Mouse (Mus musculus) kidney, adult 9 months (tissue): ENCODE data around the gene Sdhaf2.

ENCODE experiments used
- DNase-seq: peaks from one replicate; pipeline ENCODE4 v3.0.0; 2022

The Sdhaf2 gene

GRCm38 (mm10) chr19:10496976-10497375 is 29.0 kb downstream of the Sdhaf2 start:
- DNase-seq: no peak

DNA sequence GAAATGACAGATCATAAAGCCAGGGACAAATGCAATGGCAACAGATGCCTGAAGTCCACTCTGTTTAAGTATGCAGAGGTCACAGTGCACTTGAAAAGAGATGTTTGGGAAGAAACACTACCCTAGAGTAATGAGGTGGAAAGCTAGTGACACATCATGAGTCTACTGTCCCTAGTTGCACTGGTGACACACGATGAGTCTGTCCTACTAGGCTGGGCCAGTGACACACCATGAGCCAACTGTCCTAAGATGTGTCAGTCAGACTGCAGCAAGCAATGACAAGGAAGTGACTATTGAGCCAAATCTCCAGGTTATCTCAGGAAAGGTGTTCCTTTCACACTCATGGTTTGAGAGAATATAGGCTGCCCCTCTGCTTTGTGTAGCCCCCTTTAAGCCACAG is 30.3 kb downstream of the Sdhaf2 start:
- DNase-seq: no peak

GRCm38 (mm10) chr19:10486264-10486738 is 39.6 kb downstream of the Sdhaf2 start:
- peak; percentile 75 for DNase-seq

- no peak for DNase-seq
These were observed 43.2 kb downstream of the Sdhaf2 start, which contains the start of gene Ppp1r32 for GRCm38 (mm10) chr19:10482703-10483102. Ppp1r32 (minus strand) TSS chr19:10482928.

DNA sequence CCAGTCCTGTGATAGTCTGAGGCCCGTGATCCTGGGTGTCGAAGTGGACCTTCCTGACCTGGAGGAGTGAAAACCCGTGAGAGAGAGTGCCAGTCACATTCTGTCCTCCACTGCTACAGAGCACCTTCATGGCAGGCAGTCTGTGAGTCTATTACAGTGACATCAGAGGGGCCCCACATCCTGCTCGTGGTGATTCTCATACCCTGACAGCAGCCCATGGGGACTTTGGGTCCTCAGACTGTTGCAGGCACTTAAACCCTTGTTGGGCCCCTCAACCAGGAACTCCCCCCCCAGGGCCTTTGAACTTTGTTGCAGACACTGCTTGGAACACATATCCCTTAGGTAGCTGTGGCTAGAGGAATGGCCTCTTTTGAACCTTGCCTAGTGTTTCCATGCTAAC is 46.4 kb downstream of the Sdhaf2 start:
- no peak for DNase-seq

GRCm38 (mm10) chr19:10473779-10474178 is 52.2 kb downstream of the Sdhaf2 start:
- DNase-seq: no peak

DNA sequence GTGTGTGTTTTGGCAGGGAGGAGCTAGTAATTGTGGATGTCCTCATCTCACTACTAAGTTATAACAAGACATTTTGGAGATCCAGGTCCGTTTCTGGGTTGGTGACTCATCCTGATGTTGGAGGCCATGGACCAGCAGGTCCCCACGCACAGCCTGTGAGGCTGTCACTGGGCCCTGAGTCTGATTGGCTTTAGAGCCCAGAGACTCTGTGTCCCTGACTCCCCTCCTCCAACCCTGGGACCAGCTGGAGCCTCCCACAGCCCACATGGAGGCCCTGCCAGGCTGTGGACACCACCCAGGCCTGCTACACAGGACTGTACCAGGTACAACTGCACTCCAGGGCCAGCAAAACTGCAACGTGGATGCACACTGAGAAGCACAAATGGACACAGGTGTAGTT is 53.0 kb downstream of the Sdhaf2 start:
- DNase-seq: no peak

DNA sequence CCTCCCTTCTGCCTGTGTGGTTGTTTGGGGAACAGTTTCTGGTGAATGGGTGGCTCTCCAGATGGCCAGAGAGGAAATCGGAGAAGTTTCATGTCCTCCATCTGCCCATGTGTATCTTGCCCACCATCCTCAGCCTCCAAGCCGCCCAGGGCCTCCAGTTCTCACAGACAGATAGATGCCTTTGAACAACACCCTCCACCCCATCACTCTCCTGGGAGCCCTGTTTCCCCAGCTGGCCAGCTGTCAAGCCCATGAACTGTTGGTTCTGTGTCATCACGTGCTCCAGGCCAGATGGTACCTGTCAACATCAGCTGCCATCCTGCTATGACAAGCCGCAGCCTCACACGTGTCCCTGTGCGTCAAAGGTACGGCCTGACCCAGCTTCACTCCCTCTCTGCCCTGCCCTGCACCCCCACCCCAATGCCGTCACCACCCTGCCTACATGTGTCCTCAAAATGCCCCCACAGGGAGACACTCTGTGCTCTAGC is 56.7 kb downstream of the Sdhaf2 start:
- no peak for DNase-seq

DNA sequence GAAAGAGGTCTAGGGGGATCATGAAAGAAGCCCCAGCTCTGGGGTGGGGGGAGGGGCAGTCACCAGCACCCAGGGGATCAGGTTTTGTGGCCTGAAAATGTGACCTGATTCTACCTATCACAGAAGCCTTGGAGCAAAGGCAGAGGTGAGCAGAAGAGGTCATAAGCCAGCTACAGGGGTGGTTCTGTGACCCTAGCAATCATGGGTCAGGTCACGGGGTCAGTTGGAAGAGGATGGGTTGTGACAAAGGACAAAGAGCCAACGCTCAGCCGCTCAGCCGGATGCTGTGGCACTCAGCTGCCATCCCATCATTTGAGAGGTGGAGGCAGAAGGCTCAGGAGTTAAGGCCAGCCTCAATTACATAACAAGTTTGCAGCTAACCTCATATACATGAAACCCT is 61.5 kb downstream of the Sdhaf2 start:
- no peak for DNase-seq

- no peak for DNase-seq
These were observed 64.4 kb downstream of the Sdhaf2 start for GRCm38 (mm10) chr19:10461584-10461983.

- no peak for DNase-seq
These were observed 66.0 kb downstream of the Sdhaf2 start for GRCm38 (mm10) chr19:10459907-10460306.

GRCm38 (mm10) chr19:10458096-10458495 is 67.8 kb downstream of the Sdhaf2 start:
- peak; percentile 44 for DNase-seq

DNA sequence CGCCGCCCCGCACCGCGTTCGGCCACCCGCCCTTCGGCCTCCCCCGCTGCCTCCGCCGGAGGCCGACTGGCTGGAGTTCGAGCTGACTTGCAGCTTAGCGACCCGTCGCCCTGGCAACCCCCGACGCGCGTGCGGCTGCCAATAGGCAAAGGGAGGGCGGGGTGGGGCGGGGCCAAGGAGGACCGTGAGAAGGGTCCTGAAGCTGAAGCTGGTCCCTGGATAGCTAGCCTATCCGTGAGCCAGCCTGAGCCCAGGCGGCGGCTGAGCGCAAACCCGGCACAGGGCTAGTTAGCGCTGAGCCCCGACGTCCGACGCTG is 68.5 kb downstream of the Sdhaf2 start:
- peak; percentile 28 for DNase-seq

- peak; percentile 19 for DNase-seq
These were observed 69.0 kb downstream of the Sdhaf2 start, which contains the start of gene Lrrc10b for GRCm38 (mm10) chr19:10456752-10457483. Lrrc10b (minus strand) TSS chr19:10457473.

DNA sequence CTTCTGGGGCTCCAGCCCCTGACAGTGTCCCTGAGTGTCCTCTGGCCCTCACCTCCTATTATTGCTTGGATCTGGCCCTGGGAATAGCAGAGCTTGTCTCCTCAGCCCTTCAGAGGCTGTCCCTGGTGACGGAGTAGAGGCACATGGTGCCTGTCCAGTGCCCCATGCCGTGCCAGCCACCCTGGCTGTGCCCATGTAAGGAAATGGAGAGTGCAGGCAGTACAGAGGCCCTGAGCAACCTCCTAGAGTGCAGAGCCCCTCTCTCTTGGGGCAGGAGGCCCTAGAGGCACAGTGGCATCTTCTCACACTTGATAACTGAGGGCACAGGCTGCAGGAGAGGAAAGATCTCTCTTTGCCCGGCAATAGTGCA is 70.5 kb downstream of the Sdhaf2 start:
- DNase-seq: no peak

GRCm38 (mm10) chr19:10454718-10455436 is 71.1 kb downstream of the Sdhaf2 start:
- DNase-seq: no peak
